Mouse (Mus musculus): ENCODE data around the gene Rcc1l. TPM values are rescaled to one million over a fixed set of nuclear protein-coding genes. Genes with fewer than 3 reads are reported as not detected.

Rcc1l gene
- polyA plus RNA-seq, 1 experiment: 16.1 TPM

DNA sequence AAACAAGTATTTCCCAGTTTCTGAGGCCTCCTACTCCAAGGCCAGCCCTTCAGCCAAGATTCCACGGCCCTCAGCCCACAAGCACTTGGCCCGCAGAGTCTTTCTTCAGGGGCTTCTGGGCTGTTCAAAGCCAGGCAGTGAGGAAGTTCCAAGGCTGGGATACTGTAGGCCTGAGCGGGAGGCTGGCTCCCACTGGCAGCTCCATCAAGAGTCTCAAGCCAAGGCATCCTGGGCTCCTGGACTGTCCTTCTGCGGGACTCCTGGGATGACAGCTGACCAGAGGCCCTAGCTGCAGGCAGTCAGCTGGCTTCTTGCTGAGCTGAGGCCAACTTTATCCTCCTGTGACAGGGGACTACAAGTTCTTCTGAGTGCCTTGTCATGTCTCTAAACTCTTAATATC is 28.4 kb downstream of the Rcc1l start:
- Histone ChIP-seq H3K4me3 (ENCODE audit: low read depth, low read length) (no peak overlapping the region), H3K4me1 (ENCODE audit: control insufficient read depth, insufficient read depth, low read length) (no peaks in the 10 kb centered on the region), H3K27ac (ENCODE audit: insufficient read depth, low read length) (no peak overlapping the region), H3K9ac (ENCODE audit: low read depth, poor library complexity, severe bottlenecking) (no peak overlapping the region), H3K36me3 (ENCODE audit: control insufficient read depth, insufficient read depth, low read length, poor library complexity, severe bottlenecking) (peaks cover 2% of the 10 kb centered on the region; the same call in 1 of the 2 replicates), H3K9me3 (replicated peaks; ENCODE audit: control insufficient read depth, insufficient read depth, low read length, poor library complexity, severe bottlenecking) (no peaks in the 10 kb centered on the region), H3K27me3 (ENCODE audit: control insufficient read depth, insufficient read depth, low read length, poor library complexity, severe bottlenecking) (no peaks in the 10 kb centered on the region)
- no peak for TF ChIP-seq POLR2A (IDR thresholded peaks at IDR 0.05; ENCODE audit: insufficient read depth, low read length)
- TF ChIP-seq EP300 (IDR thresholded peaks at IDR 0.05; ENCODE audit: insufficient read depth, low read depth, low read length): no peak
- TF ChIP-seq CTCF (IDR thresholded peaks at IDR 0.05; ENCODE audit: low read depth, low read length): no peak

DNA sequence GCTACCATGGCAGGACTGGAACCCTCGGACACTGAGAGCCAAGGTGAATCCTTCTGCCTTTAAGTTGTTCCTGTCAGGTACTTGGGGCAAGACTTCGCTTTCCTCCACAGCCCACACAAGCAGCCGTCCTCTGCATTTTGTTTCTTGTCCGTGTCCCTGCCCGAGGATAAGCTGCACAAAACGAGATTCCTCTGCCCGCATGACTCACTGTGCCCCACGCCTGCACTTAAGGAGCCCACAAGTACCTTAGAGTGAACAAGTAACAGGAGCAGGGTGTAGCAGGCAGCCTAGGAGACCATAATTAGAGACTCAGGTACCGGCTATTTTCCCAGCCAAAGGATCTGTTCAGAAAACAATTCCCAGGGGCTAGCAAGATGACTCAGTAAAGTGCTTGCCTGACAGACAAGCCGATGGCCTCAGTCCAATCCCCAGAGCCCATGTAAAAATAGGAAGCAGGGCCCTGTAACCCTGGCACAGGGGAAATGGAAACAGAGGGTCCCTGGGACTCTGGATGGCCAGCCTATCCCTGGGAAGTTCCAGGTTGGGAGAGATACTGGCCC is 29.3 kb downstream of the Rcc1l start:
- Histone ChIP-seq H3K9me3 (replicated peaks; ENCODE audit: control insufficient read depth, insufficient read depth, low read length, poor library complexity, severe bottlenecking) (no peaks in the 10 kb centered on the region), H3K9ac (ENCODE audit: low read depth, poor library complexity, severe bottlenecking) (no peak overlapping the region), H3K4me1 (ENCODE audit: control insufficient read depth, insufficient read depth, low read length) (no peaks in the 10 kb centered on the region), H3K4me3 (ENCODE audit: low read depth, low read length) (no peak overlapping the region), H3K27me3 (ENCODE audit: control insufficient read depth, insufficient read depth, low read length, poor library complexity, severe bottlenecking) (no peaks in the 10 kb centered on the region), H3K36me3 (ENCODE audit: control insufficient read depth, insufficient read depth, low read length, poor library complexity, severe bottlenecking) (no peaks in the 10 kb centered on the region; the same call in 1 of the 2 replicates), H3K27ac (ENCODE audit: insufficient read depth, low read length) (no peak overlapping the region)
- no peak for TF ChIP-seq POLR2A (IDR thresholded peaks at IDR 0.05; ENCODE audit: insufficient read depth, low read length)
- no peak for TF ChIP-seq CTCF (IDR thresholded peaks at IDR 0.05; ENCODE audit: low read depth, low read length)
- no peak for TF ChIP-seq EP300 (IDR thresholded peaks at IDR 0.05; ENCODE audit: insufficient read depth, low read depth, low read length)

DNA sequence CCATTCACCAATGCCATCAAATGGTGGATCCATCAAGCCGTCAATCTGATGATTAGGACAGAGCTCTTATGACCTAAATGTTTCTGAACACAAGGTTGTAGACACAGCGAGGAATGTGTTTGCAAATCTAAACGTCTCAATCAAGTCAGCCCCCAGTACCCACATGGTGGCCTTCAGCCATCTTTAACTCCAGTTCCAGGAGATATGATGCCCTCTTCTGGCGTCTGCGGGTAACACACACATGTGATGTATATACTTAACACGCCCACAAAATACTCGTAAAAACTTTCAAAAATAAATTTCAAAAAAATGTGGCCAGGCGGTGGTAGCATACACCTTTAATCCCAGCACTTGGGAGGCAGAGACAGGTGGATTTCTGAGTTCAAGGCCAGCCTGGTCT is 31.6 kb downstream of the Rcc1l start:
- H3K9ac ChIP-seq (ENCODE audit: low read depth, poor library complexity, severe bottlenecking): no peak overlapping the region
- no peaks in the 10 kb centered on the region for H3K9me3 ChIP-seq (replicated peaks; ENCODE audit: control insufficient read depth, insufficient read depth, low read length, poor library complexity, severe bottlenecking)
- H3K36me3 ChIP-seq (ENCODE audit: control insufficient read depth, insufficient read depth, low read length, poor library complexity, severe bottlenecking): no peaks in the 10 kb centered on the region; the same call in 1 of the 2 replicates
- TF ChIP-seq POLR2A (IDR thresholded peaks at IDR 0.05; ENCODE audit: insufficient read depth, low read length) (no peak), EP300 (IDR thresholded peaks at IDR 0.05; ENCODE audit: insufficient read depth, low read depth, low read length) (no peak), CTCF (IDR thresholded peaks at IDR 0.05; ENCODE audit: low read depth, low read length) (no peak)
- H3K27me3 ChIP-seq (ENCODE audit: control insufficient read depth, insufficient read depth, low read length, poor library complexity, severe bottlenecking): no peaks in the 10 kb centered on the region
- no peak overlapping the region for H3K4me3 ChIP-seq (ENCODE audit: low read depth, low read length)
- no peak overlapping the region for H3K27ac ChIP-seq (ENCODE audit: insufficient read depth, low read length)
- H3K4me1 ChIP-seq (ENCODE audit: control insufficient read depth, insufficient read depth, low read length): no peaks in the 10 kb centered on the region

DNA sequence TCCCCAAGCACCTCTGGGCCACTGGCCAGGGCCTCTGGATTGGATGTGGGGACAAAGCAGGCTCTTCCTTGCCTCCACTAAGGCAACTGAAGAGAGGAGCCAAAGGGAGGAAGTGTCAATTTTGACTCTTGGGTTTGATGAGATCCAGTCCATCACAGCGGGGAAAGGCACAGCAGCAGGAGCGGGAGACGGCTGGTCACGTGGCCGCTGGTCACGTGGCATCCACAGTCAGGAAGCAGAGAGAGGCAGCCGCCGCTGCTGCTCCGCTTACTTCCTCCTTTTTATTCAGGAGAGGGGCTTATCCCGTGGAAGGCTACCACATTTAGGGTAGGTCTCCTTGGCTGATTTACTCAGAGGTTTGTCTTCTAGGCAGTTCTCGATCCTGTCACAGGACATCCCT is 34.2 kb downstream of the Rcc1l start:
- Histone ChIP-seq H3K36me3 (ENCODE audit: control insufficient read depth, insufficient read depth, low read length, poor library complexity, severe bottlenecking) (no peaks in the 10 kb centered on the region), H3K27me3 (ENCODE audit: control insufficient read depth, insufficient read depth, low read length, poor library complexity, severe bottlenecking) (no peaks in the 10 kb centered on the region), H3K9ac (ENCODE audit: low read depth, poor library complexity, severe bottlenecking) (no peak overlapping the region), H3K4me3 (ENCODE audit: low read depth, low read length) (no peak overlapping the region), H3K9me3 (replicated peaks; ENCODE audit: control insufficient read depth, insufficient read depth, low read length, poor library complexity, severe bottlenecking) (no peaks in the 10 kb centered on the region), H3K4me1 (ENCODE audit: control insufficient read depth, insufficient read depth, low read length) (no peaks in the 10 kb centered on the region), H3K27ac (ENCODE audit: insufficient read depth, low read length) (no peak overlapping the region)
- TF ChIP-seq CTCF (IDR thresholded peaks at IDR 0.05; ENCODE audit: low read depth, low read length): no peak
- no peak for TF ChIP-seq POLR2A (IDR thresholded peaks at IDR 0.05; ENCODE audit: insufficient read depth, low read length)
- no peak for TF ChIP-seq EP300 (IDR thresholded peaks at IDR 0.05; ENCODE audit: insufficient read depth, low read depth, low read length)

DNA sequence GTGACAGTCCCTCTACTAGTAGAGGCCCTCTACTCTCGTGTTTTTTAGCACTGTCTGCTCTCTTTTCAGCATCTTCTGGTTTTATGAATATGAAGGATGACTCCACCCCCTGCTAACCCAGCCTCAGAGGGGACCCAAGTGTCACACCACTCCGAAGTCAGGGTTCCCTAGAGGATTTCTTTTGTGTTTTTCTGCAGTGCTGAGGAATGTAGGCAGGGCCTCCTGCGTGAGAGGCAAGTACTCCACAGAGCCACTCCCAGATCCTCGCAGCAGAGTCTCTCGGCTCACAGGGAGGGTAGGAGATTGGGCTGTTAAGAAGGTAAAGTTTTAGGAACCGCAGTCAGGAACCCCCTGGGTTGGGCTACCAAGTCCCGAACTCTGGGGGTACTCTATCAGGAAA is 35.3 kb downstream of the Rcc1l start:
- no peaks in the 10 kb centered on the region for H3K27me3 ChIP-seq (ENCODE audit: control insufficient read depth, insufficient read depth, low read length, poor library complexity, severe bottlenecking)
- no peaks in the 10 kb centered on the region for H3K36me3 ChIP-seq (ENCODE audit: control insufficient read depth, insufficient read depth, low read length, poor library complexity, severe bottlenecking)
- TF ChIP-seq CTCF (IDR thresholded peaks at IDR 0.05; ENCODE audit: low read depth, low read length) (no peak), EP300 (IDR thresholded peaks at IDR 0.05; ENCODE audit: insufficient read depth, low read depth, low read length) (no peak)
- no peak overlapping the region for H3K27ac ChIP-seq (ENCODE audit: insufficient read depth, low read length)
- H3K9me3 ChIP-seq (replicated peaks; ENCODE audit: control insufficient read depth, insufficient read depth, low read length, poor library complexity, severe bottlenecking): no peaks in the 10 kb centered on the region
- no peak overlapping the region for H3K9ac ChIP-seq (ENCODE audit: low read depth, poor library complexity, severe bottlenecking)
- H3K4me3 ChIP-seq (ENCODE audit: low read depth, low read length): no peak overlapping the region
- no peaks in the 10 kb centered on the region for H3K4me1 ChIP-seq (ENCODE audit: control insufficient read depth, insufficient read depth, low read length)

DNA sequence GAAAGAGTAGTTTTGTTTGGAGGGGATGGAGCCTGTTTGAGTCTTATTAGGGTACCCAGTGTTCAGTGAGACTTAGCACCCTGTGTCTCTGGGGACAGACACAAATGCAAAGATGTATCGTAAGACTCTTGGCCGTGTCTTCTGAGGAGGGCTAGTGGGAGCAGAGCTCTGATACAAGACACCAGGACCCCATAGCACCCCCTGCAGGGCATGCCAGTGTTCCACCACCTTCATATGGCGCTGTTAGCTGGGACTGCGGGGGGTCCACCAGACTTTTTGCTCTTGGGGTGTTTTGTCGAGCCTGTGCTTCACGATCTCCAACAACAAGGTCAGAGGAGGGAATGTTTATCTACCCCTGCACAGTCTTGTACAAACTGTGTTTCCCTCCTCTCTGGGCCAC is 37.1 kb downstream of the Rcc1l start:
- Histone ChIP-seq H3K4me3 (ENCODE audit: low read depth, low read length) (no peak overlapping the region), H3K36me3 (ENCODE audit: control insufficient read depth, insufficient read depth, low read length, poor library complexity, severe bottlenecking) (no peaks in the 10 kb centered on the region), H3K4me1 (ENCODE audit: control insufficient read depth, insufficient read depth, low read length) (no peaks in the 10 kb centered on the region), H3K9me3 (replicated peaks; ENCODE audit: control insufficient read depth, insufficient read depth, low read length, poor library complexity, severe bottlenecking) (no peaks in the 10 kb centered on the region), H3K27ac (ENCODE audit: insufficient read depth, low read length) (no peak overlapping the region), H3K27me3 (ENCODE audit: control insufficient read depth, insufficient read depth, low read length, poor library complexity, severe bottlenecking) (no peaks in the 10 kb centered on the region), H3K9ac (ENCODE audit: low read depth, poor library complexity, severe bottlenecking) (no peak overlapping the region)
- TF ChIP-seq EP300 (IDR thresholded peaks at IDR 0.05; ENCODE audit: insufficient read depth, low read depth, low read length) (no peak), CTCF (IDR thresholded peaks at IDR 0.05; ENCODE audit: low read depth, low read length) (peak; percentile 5), POLR2A (IDR thresholded peaks at IDR 0.05; ENCODE audit: insufficient read depth, low read length) (no peak)

Data from ES-Bruce4 (cell line).